Mouse (Mus musculus) cerebellum, adult 2 months (tissue): Measurements from ENCODE around the gene Gm40193.

Source experiments
- CTCF ChIP-seq: fragments of 200-500 bp; IDR thresholded peaks from 2 replicates; pipeline ENCODE4 v1.5.1; 2011; ENCODE audit warnings: low read depth, mild to moderate bottlenecking, control low read depth, low read length, moderate library complexity, borderline replicate concordance; ENCODE audit not compliant: insufficient read depth
- POLR2A ChIP-seq: fragments of 200-500 bp; IDR thresholded peaks from 2 replicates; pipeline ENCODE4 v1.6.1; 2011; ENCODE audit warnings: low read length, control low read depth, borderline replicate concordance; ENCODE audit not compliant: insufficient read depth

DNA sequence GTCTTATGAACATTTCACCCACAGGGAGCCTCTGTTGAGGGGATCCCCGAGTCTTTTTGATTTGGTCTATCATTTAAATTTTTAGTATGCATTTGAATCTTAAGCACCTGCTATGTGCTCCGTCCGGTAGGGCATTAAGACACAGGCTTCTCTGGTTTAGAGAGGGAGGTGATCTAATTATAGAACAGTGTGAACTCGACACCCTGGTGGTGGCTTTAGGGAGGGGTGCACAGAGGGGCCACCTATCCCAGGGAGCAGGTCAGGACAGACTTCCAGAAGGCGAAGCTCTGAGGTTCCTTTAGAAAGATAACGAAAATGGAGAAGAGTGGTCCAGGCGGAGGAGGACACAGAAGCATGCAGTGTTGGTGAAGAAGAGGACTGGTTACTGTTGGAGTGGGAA, 11.8 kb upstream of the Gm40193 start:
- no peak for TF ChIP-seq CTCF
- TF ChIP-seq POLR2A = no peak
